Mouse (Mus musculus) midbrain, embryonic 11.5 days (tissue): ENCODE measurements around the gene L3mbtl2. TPM values are rescaled to one million over a fixed set of nuclear protein-coding genes. Genes with fewer than 3 reads are reported as not detected.

Experiments used
- ATAC-seq: fragments of 200-750 bp; cut with Nextera tagmentation; 2 replicates; pipeline ENCODE4 v1.8.0; 2017; ENCODE audit warnings: moderate TSS enrichment, moderate library complexity; ENCODE audit not compliant: low FRiP score
- DNase-seq: peaks from one replicate; pipeline ENCODE4 v3.0.0; 2015; ENCODE audit warnings: low spot score; ENCODE audit errors: missing footprints
- H3K27ac ChIP-seq: fragments of 300-500 bp; sonication (generic); 2 replicates; pipeline ENCODE4 v1.5.1; 2014; ENCODE audit warnings: low read depth, low read length
- H3K27me3 ChIP-seq: fragments of 300-500 bp; sonication (generic); 2 replicates; pipeline ENCODE4 v1.6.1; 2014; ENCODE audit warnings: mild to moderate bottlenecking, low read length, moderate library complexity, mixed read lengths; ENCODE audit not compliant: control insufficient read depth, insufficient read depth
- H3K36me3 ChIP-seq: fragments of 300-500 bp; sonication (generic); 2 replicates; pipeline ENCODE4 v1.6.1; 2014; ENCODE audit warnings: mild to moderate bottlenecking, low read length, moderate library complexity, mixed read lengths; ENCODE audit not compliant: control insufficient read depth, insufficient read depth
- H3K4me1 ChIP-seq: fragments of 300-500 bp; sonication (generic); 2 replicates; pipeline ENCODE4 v1.6.1; 2014; ENCODE audit warnings: low read length; ENCODE audit not compliant: control insufficient read depth, insufficient read depth
- H3K4me2 ChIP-seq: fragments of 300-500 bp; sonication (generic); 2 replicates; pipeline ENCODE4 v1.6.1; 2014; ENCODE audit warnings: mild to moderate bottlenecking, moderate library complexity
- H3K4me3 ChIP-seq: fragments of 300-500 bp; sonication (generic); 2 replicates; pipeline ENCODE4 v1.5.1; 2014; ENCODE audit warnings: low read depth, low read length
- H3K9ac ChIP-seq: fragments of 300-500 bp; sonication (generic); 2 replicates; pipeline ENCODE4 v1.6.1; 2014; ENCODE audit warnings: low read length
- H3K9me3 ChIP-seq: fragments of 300-500 bp; sonication (generic); 2 replicates; pipeline ENCODE4 v1.6.1; 2016; ENCODE audit warnings: low read length; ENCODE audit not compliant: control insufficient read depth
- WGBS: fragments of 180-500 bp; shearing (Covaris S2); extraction: QIAGEN DNeasy Blood & Tissue Kit; methylation state at CpG from one replicate; pipeline ENCODE4 v1.1.7; 2014; 5-methylcytosine and 5-hydroxymethylcytosine counted together
- polyA plus RNA-seq: library from polyadenylated mRNA; unstranded; fragments of >200 nt; fragmentation: Nextera tagmentation; extraction: Ambion mirVana; gene quantifications from 2 replicates; pipeline ENCODE4 v1.2.1, GENCODE M21; 2014

Gene L3mbtl2
- polyA plus RNA-seq, 1 experiment from 2014 or later: 30.5 TPM

- DNase-seq: no peak
- Histone ChIP-seq H3K4me1 (no peaks in the 10 kb centered on the region), H3K27me3 (no peaks in the 10 kb centered on the region), H3K27ac (no peak overlapping the region), H3K4me3 (no peak overlapping the region), H3K9ac (no peak overlapping the region), H3K4me2 (no peak overlapping the region), H3K36me3 (no peaks in the 10 kb centered on the region; the same call in 1 of the 2 replicates), H3K9me3 (no peaks in the 10 kb centered on the region)
- 95% methylated on average over 4 of the region's 4 CpGs for WGBS
- ATAC-seq: no peak
Measured at GRCm38 (mm10) chr15:81680301-81680805, 16.7 kb downstream of the L3mbtl2 start.

GRCm38 (mm10) chr15:81693366-81693966 lies 29.8 kb downstream of the L3mbtl2 start:
- 7% methylated on average over 41 of the region's 41 CpGs for WGBS
- ATAC-seq: no peak

GRCm38 (mm10) chr15:81693967-81694881 lies 30.5 kb downstream of the L3mbtl2 start:
- WGBS: under 1% methylated on average over 94 of the region's 107 CpGs
- Histone ChIP-seq H3K9ac (peak overlapping the region; percentile 78), H3K27ac (no peak overlapping the region), H3K4me1 (peaks cover 11% of the 10 kb centered on the region), H3K4me3 (peak overlapping the region; percentile 51), H3K9me3 (no peaks in the 10 kb centered on the region), H3K4me2 (peak overlapping the region; percentile 98), H3K27me3 (peaks cover 35% of the 10 kb centered on the region), H3K36me3 (no peaks in the 10 kb centered on the region)
- ATAC-seq: peak; percentile 82
- DNase-seq: peak; percentile 98

More at GRCm38 (mm10) chr15:81693366-81693966, 29.8 kb downstream of the L3mbtl2 start:
- no peaks in the 10 kb centered on the region for H3K36me3 ChIP-seq
- peak overlapping the region; percentile 78 for H3K9ac ChIP-seq
- H3K27me3 ChIP-seq: peaks cover 35% of the 10 kb centered on the region
- H3K9me3 ChIP-seq: no peaks in the 10 kb centered on the region
- peak overlapping the region; percentile 98 for H3K4me2 ChIP-seq
- H3K4me3 ChIP-seq: peak overlapping the region; percentile 51
- H3K4me1 ChIP-seq: peaks cover 11% of the 10 kb centered on the region
- no peak for DNase-seq
- no peak overlapping the region for H3K27ac ChIP-seq

- peaks cover 11% of the 10 kb centered on the region for H3K4me1 ChIP-seq
- ATAC-seq: no peak
- H3K4me2 ChIP-seq: peak overlapping the region; percentile 98
- 30% methylated on average over 19 of the region's 19 CpGs for WGBS
- H3K27ac ChIP-seq: no peak overlapping the region
- H3K36me3 ChIP-seq: no peaks in the 10 kb centered on the region
- no peak for DNase-seq
- H3K9ac ChIP-seq: peak overlapping the region; percentile 78
- H3K4me3 ChIP-seq: peak overlapping the region; percentile 51
- peaks cover 35% of the 10 kb centered on the region for H3K27me3 ChIP-seq
- no peaks in the 10 kb centered on the region for H3K9me3 ChIP-seq
Measured at GRCm38 (mm10) chr15:81694891-81695290, 31.2 kb downstream of the L3mbtl2 start.

GRCm38 (mm10) chr15:81697175-81697574 lies 33.5 kb downstream of the L3mbtl2 start, which contains the start of gene Chadl:
Chadl (minus strand) TSS chr15:81697287.
- H3K27ac ChIP-seq: no peak within 1 kb of the TSS
- peaks cover 29% of the 10 kb centered on the region for H3K27me3 ChIP-seq
- H3K36me3 ChIP-seq: no peaks in the 10 kb centered on the region
- DNase-seq (no peak), ATAC-seq (no peak)
- peaks cover 11% of the 10 kb centered on the region for H3K4me1 ChIP-seq
- no peaks in the 10 kb centered on the region for H3K9me3 ChIP-seq
- H3K4me3 ChIP-seq: no peak within 1 kb of the TSS
- H3K4me2 ChIP-seq: no peak within 1 kb of the TSS
- 72% methylated on average over 7 of the region's 7 CpGs for WGBS
- no peak within 1 kb of the TSS for H3K9ac ChIP-seq

GRCm38 (mm10) chr15:81697847-81698246 lies 34.2 kb downstream of the L3mbtl2 start:
- Histone ChIP-seq H3K27me3 (peaks cover 22% of the 10 kb centered on the region), H3K4me3 (no peak overlapping the region), H3K27ac (no peak overlapping the region), H3K4me1 (peaks cover 11% of the 10 kb centered on the region), H3K36me3 (no peaks in the 10 kb centered on the region), H3K9ac (no peak overlapping the region), H3K4me2 (no peak overlapping the region), H3K9me3 (no peaks in the 10 kb centered on the region)
- ATAC-seq (no peak), DNase-seq (no peak)
- WGBS: 59% methylated on average over 3 of the region's 3 CpGs

GRCm38 (mm10) chr15:81698532-81698931 lies 34.8 kb downstream of the L3mbtl2 start:
- no peaks in the 10 kb centered on the region for H3K36me3 ChIP-seq
- H3K4me1 ChIP-seq: peaks cover 8% of the 10 kb centered on the region
- no peak for DNase-seq
- H3K4me2 ChIP-seq: no peak overlapping the region
- H3K9ac ChIP-seq: no peak overlapping the region
- no peak for ATAC-seq
- H3K27ac ChIP-seq: no peak overlapping the region
- 78% methylated on average over 2 of the region's 2 CpGs for WGBS
- no peak overlapping the region for H3K4me3 ChIP-seq
- no peaks in the 10 kb centered on the region for H3K9me3 ChIP-seq
- peaks cover 16% of the 10 kb centered on the region for H3K27me3 ChIP-seq

- Histone ChIP-seq H3K27ac (no peak overlapping the region), H3K9me3 (no peaks in the 10 kb centered on the region), H3K4me1 (no peaks in the 10 kb centered on the region), H3K27me3 (no peaks in the 10 kb centered on the region; the same call in none of the 2 replicates), H3K9ac (no peak overlapping the region), H3K4me3 (no peak overlapping the region), H3K4me2 (no peak overlapping the region), H3K36me3 (peaks cover 10% of the 10 kb centered on the region)
- DNase-seq (no peak), ATAC-seq (no peak)
- 70% methylated on average over 2 of the region's 2 CpGs for WGBS
Measured at GRCm38 (mm10) chr15:81700161-81700560, 36.5 kb downstream of the L3mbtl2 start.

GRCm38 (mm10) chr15:81700601-81701000 lies 36.9 kb downstream of the L3mbtl2 start:
- Histone ChIP-seq H3K36me3 (peaks cover 15% of the 10 kb centered on the region), H3K9me3 (no peaks in the 10 kb centered on the region), H3K4me3 (no peak overlapping the region), H3K4me1 (no peaks in the 10 kb centered on the region), H3K27me3 (no peaks in the 10 kb centered on the region; the same call in none of the 2 replicates), H3K27ac (no peak overlapping the region), H3K4me2 (no peak overlapping the region), H3K9ac (no peak overlapping the region)
- WGBS: 87% methylated on average over 8 of the region's 8 CpGs
- ATAC-seq: no peak
- no peak for DNase-seq
